Mouse (Mus musculus) kidney, adult 2 months (tissue): ENCODE measurements at regions not wholly inside any gene's neighbourhood (a gene's known extent, or its start where the extent isn't known, plus 50 kb on each side); places are given as distances from the start of the nearest gene placed in this dataset.

Experiments
- CTCF ChIP-seq: fragments of 200-500 bp; conservative IDR thresholded peaks from 2 replicates; pipeline ENCODE4 v1.5.1; 2011; ENCODE audit warnings: low read depth, mild to moderate bottlenecking, control low read depth, low read length, moderate library complexity, mixed read lengths; ENCODE audit not compliant: insufficient read depth, insufficient read length
- POLR2A ChIP-seq: fragments of 200-500 bp; IDR thresholded peaks from one replicate; pipeline ENCODE4 v1.6.1; 2011; ENCODE audit warnings: low read depth, low read length, control low read depth

- TF ChIP-seq POLR2A: no peak
- no peak for TF ChIP-seq CTCF
Observed at GRCm38 (mm10) chr9:120758632-120759031, 170.4 kb upstream of the Ctnnb1 start.
